ENCODE assay signal across 17 mouse cellular contexts in genomic region chr10:92934506-92934905, GRCm38 (mm10).
DNase-seq lines count a peak whose midpoint lies in the region; ATAC-seq and TF ChIP-seq lines count a peak whose summit lies in the region.
"Had no signal": no experiment of that assay in that cellular context is flagged by ENCODE, and none has a peak within 500 bp of the region (broad histone marks: within the 10 kb centered on the region; RNA-seq: fewer than 3 reads in every experiment).

No protein-coding gene starts in this region.

- ATAC-seq in limb, embryonic 13.5 days (ENCODE audit: low FRiP score, low read depth), result peak; percentile 57
- ATAC-seq in intestine, embryonic 15.5 days, result peak; percentile 53; the same call in 1 of the 2 replicates
- ATAC-seq: midbrain, embryonic 15.5 days had no signal

- no peak for TF ChIP-seq CTCF in gastrocnemius, adult 2 months (IDR thresholded peaks at IDR 0.05)

- intact Hi-C loops in gastrocnemius, adult 2 months (cut with DNase I), result no loop called here

- no peak for DNase-seq in gastrocnemius, adult 2 months
- DNase-seq in gastrocnemius, adult 8-10 months (ENCODE audit: low spot score in 2 of 2), result no peak
- no peak for DNase-seq in limb, embryonic 10.5 days (ENCODE audit: low spot score)
- peak; percentile 67 for DNase-seq in adrenal gland, adult 2 months
- no peak for DNase-seq in thymus, postnatal 10 days (ENCODE audit: low spot score in 2 of 2)
- DNase-seq in spleen, postnatal 14 days (ENCODE audit: low spot score in 2 of 2), result no peak
- DNase-seq: B cell, adult 2 months; cerebellum, postnatal 10 days; gastrocnemius, postnatal 25 days; kidney, adult 9 months; right cerebral cortex, postnatal 4 days had no signal

- no peak overlapping the region for H3K4me3 ChIP-seq in gastrocnemius, adult 2 months
- H3K4me3 ChIP-seq in limb, embryonic 13.5 days, result no peak overlapping the region
- no peak overlapping the region for H3K4me3 ChIP-seq in limb, embryonic 10.5 days
- H3K4me3 ChIP-seq in intestine, embryonic 15.5 days (replicated peaks), result no peak overlapping the region
- H3K4me3 ChIP-seq: embryonic facial prominence, embryonic 12.5 days; forebrain, embryonic 10.5 days; hindbrain, embryonic 13.5 days; midbrain, embryonic 15.5 days had no signal

- 22% methylated on average over 5 of the region's 5 CpGs for WGBS in limb, embryonic 13.5 days
- 32% methylated on average over 5 of the region's 5 CpGs for WGBS in limb, embryonic 10.5 days
- 11% methylated on average over 5 of the region's 5 CpGs for WGBS in intestine, embryonic 15.5 days

- no peaks in the 10 kb centered on the region for H3K36me3 ChIP-seq in limb, embryonic 13.5 days
- H3K36me3 ChIP-seq in limb, embryonic 10.5 days, result no peaks in the 10 kb centered on the region
- no peaks in the 10 kb centered on the region for H3K36me3 ChIP-seq in intestine, embryonic 15.5 days
- H3K36me3 ChIP-seq: embryonic facial prominence, embryonic 12.5 days; forebrain, embryonic 10.5 days; hindbrain, embryonic 13.5 days; midbrain, embryonic 15.5 days had no signal

- H3K4me2 ChIP-seq in limb, embryonic 13.5 days (replicated peaks), result no peak overlapping the region
- no peak overlapping the region for H3K4me2 ChIP-seq in intestine, embryonic 15.5 days (replicated peaks)
- H3K4me2 ChIP-seq: embryonic facial prominence, embryonic 12.5 days; hindbrain, embryonic 13.5 days; midbrain, embryonic 15.5 days had no signal

- peaks cover 27% of the 10 kb centered on the region for H3K4me1 ChIP-seq in limb, embryonic 13.5 days
- H3K4me1 ChIP-seq in limb, embryonic 10.5 days, result peaks cover 2% of the 10 kb centered on the region; the same call in 1 of the 2 replicates
- no peaks in the 10 kb centered on the region for H3K4me1 ChIP-seq in intestine, embryonic 15.5 days (replicated peaks)
- H3K4me1 ChIP-seq: embryonic facial prominence, embryonic 12.5 days had no signal

- H3K9me3 ChIP-seq in limb, embryonic 13.5 days, result no peaks in the 10 kb centered on the region
- H3K9me3 ChIP-seq in limb, embryonic 10.5 days (replicated peaks), result no peaks in the 10 kb centered on the region
- no peaks in the 10 kb centered on the region for H3K9me3 ChIP-seq in intestine, embryonic 15.5 days
- H3K9me3 ChIP-seq: embryonic facial prominence, embryonic 12.5 days; forebrain, embryonic 10.5 days; hindbrain, embryonic 13.5 days; midbrain, embryonic 15.5 days had no signal

- H3K27ac ChIP-seq in gastrocnemius, adult 2 months, result 0 out of 2 replicates have a peak overlapping the region, but pooled peaks have one; percentile 7
- H3K27ac ChIP-seq in limb, embryonic 13.5 days, result no peak overlapping the region
- no peak overlapping the region for H3K27ac ChIP-seq in limb, embryonic 10.5 days
- no peak overlapping the region for H3K27ac ChIP-seq in intestine, embryonic 15.5 days
- H3K27ac ChIP-seq: embryonic facial prominence, embryonic 12.5 days; forebrain, embryonic 10.5 days; hindbrain, embryonic 13.5 days; midbrain, embryonic 15.5 days had no signal

- no peak overlapping the region for H3K9ac ChIP-seq in limb, embryonic 13.5 days
- H3K9ac ChIP-seq in intestine, embryonic 15.5 days, result no peak overlapping the region
- H3K9ac ChIP-seq: embryonic facial prominence, embryonic 12.5 days; hindbrain, embryonic 13.5 days; midbrain, embryonic 15.5 days had no signal

- H3K27me3 ChIP-seq in limb, embryonic 13.5 days, result no peaks in the 10 kb centered on the region
- H3K27me3 ChIP-seq in limb, embryonic 10.5 days (ENCODE audit: low read depth, poor library complexity, severe bottlenecking), result no peaks in the 10 kb centered on the region
- no peaks in the 10 kb centered on the region for H3K27me3 ChIP-seq in intestine, embryonic 15.5 days (replicated peaks)
- H3K27me3 ChIP-seq: embryonic facial prominence, embryonic 12.5 days; hindbrain, embryonic 13.5 days; midbrain, embryonic 15.5 days had no signal
